Mouse (Mus musculus): ENCODE measurements at regions not wholly inside any gene's neighbourhood (a gene's known extent, or its start where the extent isn't known, plus 50 kb on each side); places are given as distances from the start of the nearest gene placed in this dataset.

DNA sequence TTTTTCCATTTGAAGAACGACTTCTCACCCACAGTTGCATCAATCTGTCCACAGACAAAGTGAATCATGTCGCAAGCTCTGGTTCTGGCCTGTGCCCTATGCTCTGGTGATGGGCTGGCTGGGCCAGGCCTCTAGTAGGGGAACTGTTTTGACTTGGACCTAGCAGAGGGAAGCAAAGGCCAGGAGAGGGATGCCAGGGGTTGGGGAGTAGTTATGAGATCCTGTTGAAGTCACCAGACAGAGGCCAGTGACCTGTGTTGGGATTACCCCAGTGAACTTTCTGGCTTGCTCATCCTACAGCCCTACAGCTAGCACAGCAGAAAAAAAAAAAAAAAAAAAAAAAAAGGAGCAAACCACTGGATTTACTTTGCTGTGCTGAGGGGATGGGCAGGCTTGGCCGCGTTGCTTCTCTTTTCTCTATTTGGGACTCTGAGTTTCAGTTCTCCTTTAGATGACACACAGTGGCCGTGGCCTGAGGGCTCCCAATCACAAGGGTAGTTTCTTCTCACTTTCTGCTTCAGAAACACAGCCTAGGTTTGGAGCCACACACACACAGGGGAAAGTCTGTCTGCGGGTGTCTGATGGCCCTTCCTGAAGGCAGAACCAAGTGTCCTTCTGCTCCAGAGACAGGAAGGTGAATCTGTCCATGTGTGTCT is 228.2 kb downstream of the Uaca start:
- no peaks in the 10 kb centered on the region for H3K9me3 ChIP-seq (ENCODE audit: low read length)
- no peak overlapping the region for H3K4me3 ChIP-seq (replicated peaks; ENCODE audit: low read length)
- H3K4me1 ChIP-seq (replicated peaks; ENCODE audit: low read depth, low read length), result 0 out of 2 replicates have a peak, but pooled peaks cover 5% of the 10 kb centered on the region
- H3K27me3 ChIP-seq (ENCODE audit: insufficient read depth, low read length), result peaks cover 19% of the 10 kb centered on the region; the same call in 1 of the 2 replicates
- TF ChIP-seq CTCF (conservative IDR thresholded peaks at IDR 0.05; ENCODE audit: low read length) (no peak), POU5F1 (IDR thresholded peaks at IDR 0.05; ENCODE audit: borderline replicate concordance, low read length) (no peak), NANOG (IDR thresholded peaks at IDR 0.05; ENCODE audit: borderline replicate concordance, low read length) (no peak)
- H3K36me3 ChIP-seq (ENCODE audit: insufficient read depth, low read length), result no peaks in the 10 kb centered on the region

DNA sequence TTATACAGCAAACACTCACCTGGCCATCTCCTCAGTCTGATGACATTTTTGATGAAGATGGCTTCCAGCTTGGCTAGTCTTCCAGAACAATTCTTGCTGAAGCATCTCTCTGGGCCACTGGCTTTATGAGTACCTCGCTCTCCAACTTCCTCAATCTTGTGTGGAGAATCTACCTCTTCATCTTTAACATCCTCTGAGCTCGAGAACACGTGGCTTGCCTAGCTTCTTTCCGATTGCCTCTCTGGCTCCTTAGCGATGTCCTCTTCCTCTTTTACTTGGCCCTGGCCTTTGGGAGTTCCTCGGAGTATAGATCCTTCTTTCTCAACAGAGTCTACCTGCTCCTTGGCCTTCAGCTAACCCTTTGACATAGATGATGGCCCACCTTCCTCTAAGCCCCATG is 231.0 kb downstream of the Uaca start:
- TF ChIP-seq CTCF (conservative IDR thresholded peaks at IDR 0.05; ENCODE audit: low read length) (no peak), POU5F1 (IDR thresholded peaks at IDR 0.05; ENCODE audit: borderline replicate concordance, low read length) (no peak), NANOG (IDR thresholded peaks at IDR 0.05; ENCODE audit: borderline replicate concordance, low read length) (no peak)
- H3K9me3 ChIP-seq (ENCODE audit: low read length), result no peaks in the 10 kb centered on the region
- H3K4me1 ChIP-seq (replicated peaks; ENCODE audit: low read depth, low read length), result 0 out of 2 replicates have a peak, but pooled peaks cover 3% of the 10 kb centered on the region
- H3K36me3 ChIP-seq (ENCODE audit: insufficient read depth, low read length), result no peaks in the 10 kb centered on the region
- H3K4me3 ChIP-seq (replicated peaks; ENCODE audit: low read length), result no peak overlapping the region
- peaks cover 9% of the 10 kb centered on the region; the same call in 1 of the 2 replicates for H3K27me3 ChIP-seq (ENCODE audit: insufficient read depth, low read length)

DNA sequence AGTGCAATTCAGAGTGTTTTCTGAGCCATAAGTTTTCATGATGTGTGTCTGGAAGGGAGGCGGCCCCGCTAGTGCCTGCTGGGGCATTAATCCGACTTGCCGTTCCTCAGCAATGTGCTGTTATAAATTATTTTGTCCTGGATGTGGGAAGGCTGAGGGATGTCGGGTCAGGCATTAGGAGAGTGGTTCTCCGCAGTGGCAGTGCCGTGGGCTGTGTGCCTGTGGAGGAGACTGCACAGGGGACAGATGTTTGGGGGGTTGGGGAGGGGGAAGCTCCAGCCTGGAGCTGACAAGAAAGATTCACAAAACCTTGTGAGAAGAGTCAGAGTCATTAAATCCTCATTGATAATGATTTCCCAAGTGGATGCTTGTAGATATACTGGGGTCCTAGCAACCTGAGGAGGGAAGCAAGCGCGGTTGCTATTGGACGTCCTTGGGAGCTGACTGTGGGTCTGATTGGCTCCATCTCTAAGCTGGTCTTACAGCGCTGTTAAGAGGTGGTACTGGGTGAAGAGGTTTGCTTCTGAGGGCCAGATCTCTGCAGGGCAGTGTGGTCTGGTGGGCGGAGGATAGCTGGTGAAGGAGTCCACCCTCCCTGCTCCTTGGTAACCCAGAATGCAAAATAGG is 234.5 kb downstream of the Uaca start:
- H3K4me1 ChIP-seq (replicated peaks; ENCODE audit: low read depth, low read length), result peaks cover 17% of the 10 kb centered on the region
- TF ChIP-seq NANOG (IDR thresholded peaks at IDR 0.05; ENCODE audit: borderline replicate concordance, low read length) (no peak), POU5F1 (IDR thresholded peaks at IDR 0.05; ENCODE audit: borderline replicate concordance, low read length) (no peak)

DNA sequence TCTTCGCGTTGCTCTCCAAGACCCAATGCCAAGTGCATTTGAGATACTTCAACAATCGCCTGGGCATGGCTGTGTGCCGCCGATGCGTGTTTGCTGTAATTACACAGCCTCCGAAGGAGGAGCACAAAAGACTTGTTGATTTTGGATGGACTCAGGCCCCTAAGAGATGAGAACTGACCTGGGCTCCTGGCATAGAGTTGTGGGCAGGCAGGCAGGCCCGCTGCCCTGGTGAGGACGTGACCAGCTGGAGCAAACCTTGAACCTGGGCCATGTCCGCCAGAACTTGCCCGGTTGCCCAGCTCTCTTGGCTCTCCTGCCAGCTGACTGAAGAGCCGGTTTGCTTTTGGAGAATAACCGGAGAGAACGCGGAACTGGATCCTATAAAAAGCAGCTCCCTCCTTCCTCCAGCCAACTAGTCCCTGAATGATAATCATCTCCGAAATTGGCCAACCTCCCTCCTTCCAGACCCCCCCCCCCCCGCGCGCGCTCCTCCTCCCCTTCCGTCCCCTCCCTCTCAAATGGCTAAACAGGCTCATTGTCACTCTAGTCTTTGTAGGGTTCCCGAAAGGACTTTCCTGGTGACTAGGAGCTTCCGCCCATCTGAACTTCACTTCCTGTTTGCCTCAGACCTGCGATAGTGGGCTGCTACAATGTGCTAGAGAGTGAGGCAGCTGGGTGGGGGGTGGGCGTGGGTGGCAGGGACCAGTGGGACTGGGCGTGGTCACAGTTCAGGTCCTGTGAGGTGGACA is 237.5 kb downstream of the Uaca start:
- H3K4me1 ChIP-seq (replicated peaks; ENCODE audit: low read depth, low read length), result peaks cover 17% of the 10 kb centered on the region
- H3K27me3 ChIP-seq (ENCODE audit: insufficient read depth, low read length), result peaks cover 32% of the 10 kb centered on the region
- TF ChIP-seq NANOG (IDR thresholded peaks at IDR 0.05; ENCODE audit: borderline replicate concordance, low read length) (no peak), CTCF (conservative IDR thresholded peaks at IDR 0.05; ENCODE audit: low read length) (no peak), POU5F1 (IDR thresholded peaks at IDR 0.05; ENCODE audit: borderline replicate concordance, low read length) (no peak)
- H3K9me3 ChIP-seq (ENCODE audit: low read length), result no peaks in the 10 kb centered on the region
- H3K4me3 ChIP-seq (replicated peaks; ENCODE audit: low read length), result peak overlapping the region; percentile 67
- H3K36me3 ChIP-seq (ENCODE audit: insufficient read depth, low read length), result no peaks in the 10 kb centered on the region

More for the DNA sequence above, 234.5 kb downstream of the Uaca start:
- no peaks in the 10 kb centered on the region for H3K9me3 ChIP-seq (ENCODE audit: low read length)
- H3K4me3 ChIP-seq (replicated peaks; ENCODE audit: low read length), result no peak overlapping the region
- peaks cover 30% of the 10 kb centered on the region for H3K27me3 ChIP-seq (ENCODE audit: insufficient read depth, low read length)
- H3K36me3 ChIP-seq (ENCODE audit: insufficient read depth, low read length), result no peaks in the 10 kb centered on the region

DNA sequence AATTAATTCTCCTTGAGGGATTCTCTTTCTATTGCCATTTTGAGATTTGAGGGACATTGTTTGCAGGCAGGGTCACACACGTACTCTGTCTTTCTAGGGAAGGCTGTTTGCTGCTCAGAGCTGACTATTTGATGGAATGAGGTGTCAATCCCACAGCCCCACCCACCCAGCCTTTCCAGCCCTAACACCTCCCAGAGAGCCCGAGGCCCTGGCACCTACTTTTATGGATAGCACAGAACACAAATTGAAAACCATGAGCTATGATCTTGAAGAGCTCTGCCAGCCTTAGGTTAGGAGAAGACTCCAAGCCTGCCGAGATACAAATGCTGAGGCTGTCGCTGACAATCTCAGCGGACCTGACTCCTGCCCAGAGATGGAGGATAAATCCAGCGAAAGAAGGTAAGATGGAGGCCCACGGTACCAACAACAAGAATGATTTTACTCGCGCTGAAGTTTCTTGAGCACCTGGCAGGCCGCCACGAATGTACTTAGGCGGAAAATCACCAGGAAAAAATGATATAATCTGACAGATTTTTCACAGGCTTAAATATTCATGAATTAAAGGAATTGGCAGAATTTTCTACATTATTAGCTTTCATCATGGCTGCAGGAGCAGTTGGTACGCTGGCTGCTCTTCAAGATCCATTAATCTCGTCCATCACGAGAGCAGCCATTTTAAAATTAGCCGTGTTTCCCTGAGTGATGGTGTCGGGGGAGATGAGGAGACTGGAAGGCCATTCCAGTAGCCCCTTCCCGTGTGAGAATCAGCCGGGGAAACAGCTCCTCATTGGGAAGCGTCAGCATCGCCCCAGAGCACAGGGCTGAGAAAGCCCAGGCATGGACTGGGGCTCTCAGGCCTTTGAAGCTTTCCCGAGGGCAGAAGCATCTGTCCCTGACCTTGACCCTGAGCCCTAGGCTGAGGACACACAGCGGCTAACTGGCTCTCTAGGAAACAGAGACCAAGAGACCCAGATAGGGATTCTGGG is 238.4 kb downstream of the Uaca start:
- H3K36me3 ChIP-seq (ENCODE audit: insufficient read depth, low read length), result no peaks in the 10 kb centered on the region
- no peak overlapping the region for H3K4me3 ChIP-seq (replicated peaks; ENCODE audit: low read length)
- H3K27me3 ChIP-seq (ENCODE audit: insufficient read depth, low read length), result peaks cover 27% of the 10 kb centered on the region
- TF ChIP-seq POU5F1 (IDR thresholded peaks at IDR 0.05; ENCODE audit: borderline replicate concordance, low read length), result no peak
- no peak for TF ChIP-seq CTCF (conservative IDR thresholded peaks at IDR 0.05; ENCODE audit: low read length)
- TF ChIP-seq NANOG (IDR thresholded peaks at IDR 0.05; ENCODE audit: borderline replicate concordance, low read length), result no peak
- peaks cover 17% of the 10 kb centered on the region for H3K4me1 ChIP-seq (replicated peaks; ENCODE audit: low read depth, low read length)
- H3K9me3 ChIP-seq (ENCODE audit: low read length), result no peaks in the 10 kb centered on the region

DNA sequence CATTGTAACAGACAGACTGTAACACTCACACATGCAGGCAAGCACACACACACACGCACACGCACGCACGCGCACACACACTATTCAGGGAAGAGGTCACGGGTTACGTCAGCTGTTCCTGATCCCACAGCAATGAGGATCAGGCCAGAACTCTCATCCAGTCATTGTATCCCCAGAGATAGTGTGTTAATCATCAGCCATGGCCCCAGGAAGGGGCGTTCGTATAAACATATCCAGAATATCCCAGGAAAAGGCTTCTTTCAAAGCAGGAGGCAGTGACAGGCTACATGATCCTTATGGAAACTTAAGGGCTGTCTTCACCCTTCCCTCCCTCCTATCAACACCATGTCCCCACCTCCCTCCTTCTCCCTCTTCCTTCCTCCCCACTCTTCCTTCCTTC is 239.3 kb downstream of the Uaca start:
- Histone ChIP-seq H3K4me3 (replicated peaks; ENCODE audit: low read length) (no peak overlapping the region), H3K4me1 (replicated peaks; ENCODE audit: low read depth, low read length) (peaks cover 17% of the 10 kb centered on the region)

DNA sequence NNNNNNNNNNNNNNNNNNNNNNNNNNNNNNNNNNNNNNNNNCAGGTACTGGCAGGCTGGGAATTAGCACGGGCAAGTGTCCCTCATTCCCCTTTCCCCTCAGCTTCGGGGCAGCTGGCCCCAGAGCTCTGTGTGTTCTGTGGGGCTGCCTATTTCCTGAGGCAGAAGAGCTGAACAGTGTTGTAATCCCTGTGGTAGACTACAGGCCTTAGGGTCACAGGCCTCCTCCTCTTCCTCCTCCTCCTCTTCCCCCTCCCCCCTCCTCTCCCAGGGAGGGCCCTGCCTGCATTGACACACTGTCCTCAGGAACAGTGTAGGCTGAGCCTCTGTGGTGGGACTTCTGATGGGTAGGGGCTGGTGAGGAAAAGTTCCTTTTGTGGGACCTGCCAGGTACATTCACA is 247.7 kb downstream of the Uaca start:
- Histone ChIP-seq H3K9me3 (ENCODE audit: low read length) (no peaks in the 10 kb centered on the region), H3K4me3 (replicated peaks; ENCODE audit: low read length) (no peak overlapping the region), H3K36me3 (ENCODE audit: insufficient read depth, low read length) (no peaks in the 10 kb centered on the region), H3K27me3 (ENCODE audit: insufficient read depth, low read length) (peaks cover 11% of the 10 kb centered on the region), H3K4me1 (replicated peaks; ENCODE audit: low read depth, low read length) (peaks cover 7% of the 10 kb centered on the region; the same call in 1 of the 2 replicates)
- TF ChIP-seq POU5F1 (IDR thresholded peaks at IDR 0.05; ENCODE audit: borderline replicate concordance, low read length) (no peak), NANOG (IDR thresholded peaks at IDR 0.05; ENCODE audit: borderline replicate concordance, low read length) (no peak), CTCF (conservative IDR thresholded peaks at IDR 0.05; ENCODE audit: low read length) (no peak)

More for the DNA sequence above, 239.3 kb downstream of the Uaca start:
- no peaks in the 10 kb centered on the region for H3K9me3 ChIP-seq (ENCODE audit: low read length)
- no peaks in the 10 kb centered on the region for H3K36me3 ChIP-seq (ENCODE audit: insufficient read depth, low read length)
- no peak for TF ChIP-seq NANOG (IDR thresholded peaks at IDR 0.05; ENCODE audit: borderline replicate concordance, low read length)
- peaks cover 33% of the 10 kb centered on the region for H3K27me3 ChIP-seq (ENCODE audit: insufficient read depth, low read length)
